32 mouse cellular contexts compared by ENCODE assay signal in genomic region chr11:67532728-67533127, GRCm38 (mm10).
DNase-seq lines count a peak whose midpoint lies in the region; ATAC-seq lines count a peak whose summit lies in the region.
"Had no signal": no experiment of that assay in that cellular context is flagged by ENCODE, and none has a peak within 500 bp of the region (broad histone marks: within the 10 kb centered on the region; RNA-seq: fewer than 3 reads in every experiment).

No protein-coding gene starts in this region.

- H3K4me3 ChIP-seq in heart, embryonic 12.5 days: no peak overlapping the region
- H3K4me3 ChIP-seq in lung, embryonic 16.5 days (ENCODE audit: low read length): no peak overlapping the region
- no peak overlapping the region for H3K4me3 ChIP-seq in stomach, embryonic 16.5 days (replicated peaks; ENCODE audit: low read length)
- H3K4me3 ChIP-seq: embryonic facial prominence, embryonic 10.5 days; embryonic facial prominence, embryonic 15.5 days; forebrain, embryonic 12.5 days; hindbrain, embryonic 13.5 days; left cerebral cortex, adult 2 months; limb, embryonic 13.5 days; lung, embryonic 15.5 days; stomach, embryonic 15.5 days had no signal

- 54% methylated on average over 10 of the region's 10 CpGs for WGBS in heart, embryonic 12.5 days
- whole genome bisulfite sequencing in lung, embryonic 16.5 days: 52% methylated on average over 10 of the region's 10 CpGs
- 66% methylated on average over 10 of the region's 10 CpGs for WGBS in stomach, embryonic 16.5 days

- intact Hi-C loops in gastrocnemius, postnatal 36 days (cut with DNase I): no loop called here
- intact Hi-C loops in heart, postnatal 36 days (cut with DNase I): no loop called here

- peaks cover 30% of the 10 kb centered on the region for H3K4me1 ChIP-seq in heart, embryonic 12.5 days (replicated peaks)
- H3K4me1 ChIP-seq in lung, embryonic 16.5 days (replicated peaks; ENCODE audit: control insufficient read depth, insufficient read depth, low read length): peaks cover 8% of the 10 kb centered on the region
- H3K4me1 ChIP-seq in stomach, embryonic 16.5 days (ENCODE audit: control insufficient read depth, insufficient read depth, low read length): peaks cover 2% of the 10 kb centered on the region; the same call in 1 of the 2 replicates
- H3K4me1 ChIP-seq: forebrain, embryonic 12.5 days; hindbrain, embryonic 13.5 days had no signal

- no peaks in the 10 kb centered on the region for H3K9me3 ChIP-seq in heart, embryonic 12.5 days (replicated peaks)
- H3K9me3 ChIP-seq in lung, embryonic 16.5 days (ENCODE audit: control insufficient read depth, low read length): no peaks in the 10 kb centered on the region
- no peaks in the 10 kb centered on the region for H3K9me3 ChIP-seq in stomach, embryonic 16.5 days (replicated peaks; ENCODE audit: control insufficient read depth, low read length)
- H3K9me3 ChIP-seq: embryonic facial prominence, embryonic 10.5 days; embryonic facial prominence, embryonic 15.5 days; forebrain, embryonic 12.5 days; hindbrain, embryonic 13.5 days; limb, embryonic 13.5 days; lung, embryonic 15.5 days; stomach, embryonic 15.5 days had no signal

- ATAC-seq in heart, embryonic 12.5 days (ENCODE audit: insufficient number of reproducible peaks, low FRiP score): no peak
- no peak for ATAC-seq in lung, embryonic 16.5 days (ENCODE audit: low read depth)
- ATAC-seq in stomach, embryonic 16.5 days (ENCODE audit: insufficient read depth, low FRiP score): no peak
- ATAC-seq: forebrain, postnatal 0 days; intestine, postnatal 0 days; midbrain, embryonic 16.5 days; Patski had no signal

- no peaks in the 10 kb centered on the region for H3K36me3 ChIP-seq in heart, embryonic 12.5 days
- no peaks in the 10 kb centered on the region for H3K36me3 ChIP-seq in lung, embryonic 16.5 days (ENCODE audit: control insufficient read depth, insufficient read depth, low read length)
- no peaks in the 10 kb centered on the region for H3K36me3 ChIP-seq in stomach, embryonic 16.5 days (ENCODE audit: control insufficient read depth, insufficient read depth, low read length)
- H3K36me3 ChIP-seq: embryonic facial prominence, embryonic 10.5 days; embryonic facial prominence, embryonic 15.5 days; forebrain, embryonic 12.5 days; G1E; hindbrain, embryonic 13.5 days; limb, embryonic 13.5 days; lung, embryonic 15.5 days; stomach, embryonic 15.5 days had no signal

- no peaks in the 10 kb centered on the region for H3K27me3 ChIP-seq in heart, embryonic 12.5 days (replicated peaks)
- no peaks in the 10 kb centered on the region for H3K27me3 ChIP-seq in lung, embryonic 16.5 days (ENCODE audit: control insufficient read depth, insufficient read depth, low read depth, low read length)
- H3K27me3 ChIP-seq in stomach, embryonic 16.5 days (ENCODE audit: control insufficient read depth, insufficient read depth, low read length): no peaks in the 10 kb centered on the region
- H3K27me3 ChIP-seq: embryonic facial prominence, embryonic 15.5 days; forebrain, embryonic 12.5 days; hindbrain, embryonic 13.5 days; limb, embryonic 13.5 days; lung, embryonic 15.5 days; Patski; stomach, embryonic 15.5 days had no signal

- no peak overlapping the region for H3K4me2 ChIP-seq in heart, embryonic 12.5 days
- H3K4me2 ChIP-seq in lung, embryonic 16.5 days (ENCODE audit: low read depth, low read length): no peak overlapping the region
- H3K4me2 ChIP-seq in stomach, embryonic 16.5 days (ENCODE audit: low read depth, low read length): no peak overlapping the region
- H3K4me2 ChIP-seq: embryonic facial prominence, embryonic 15.5 days; forebrain, embryonic 12.5 days; hindbrain, embryonic 13.5 days; limb, embryonic 13.5 days; lung, embryonic 15.5 days; midbrain, embryonic 11.5 days; stomach, embryonic 15.5 days had no signal

- peak; percentile 37 for DNase-seq in gastrocnemius, adult 18-20 months (ENCODE audit: low spot score)
- no peak for DNase-seq in gastrocnemius, postnatal 36 days
- no peak for DNase-seq in heart, postnatal 36 days
- DNase-seq in lung, postnatal 14 days: no peak
- no peak for DNase-seq in layer of hippocampus, adult 8-10 months (ENCODE audit: low spot score in 2 of 2)
- DNase-seq: adrenal gland, postnatal 10 days; cerebellum, adult 8-10 months; cerebellum, postnatal 25 days; forebrain, postnatal 0 days; gastrocnemius, postnatal 25 days; kidney, adult 9 months; kidney, postnatal 14 days; right cerebral cortex, postnatal 25 days; thymus, adult 2 months; thymus, postnatal 36 days had no signal

- H3K27ac ChIP-seq in heart, embryonic 12.5 days (ENCODE audit: poor library complexity, severe bottlenecking): 0 out of 2 replicates have a peak overlapping the region, but pooled peaks have one; percentile 14
- H3K27ac ChIP-seq in lung, embryonic 16.5 days (ENCODE audit: low read length): peak overlapping the region; percentile 8; the same call in 1 of the 2 replicates
- H3K27ac ChIP-seq in stomach, embryonic 16.5 days (ENCODE audit: low read length): no peak overlapping the region; the same call in 1 of the 2 replicates
- H3K27ac ChIP-seq: embryonic facial prominence, embryonic 10.5 days; forebrain, embryonic 12.5 days; hindbrain, embryonic 13.5 days; left cerebral cortex, adult 2 months; limb, embryonic 13.5 days; liver, embryonic 14.5 days; stomach, embryonic 15.5 days had no signal

- no peak overlapping the region for H3K9ac ChIP-seq in heart, embryonic 12.5 days
- H3K9ac ChIP-seq in lung, embryonic 16.5 days (ENCODE audit: low read length): no peak overlapping the region
- H3K9ac ChIP-seq in stomach, embryonic 16.5 days (ENCODE audit: low read length): peak overlapping the region; percentile 10; the same call in 1 of the 2 replicates
- H3K9ac ChIP-seq: embryonic facial prominence, embryonic 15.5 days; forebrain, embryonic 12.5 days; forebrain, postnatal 0 days; hindbrain, embryonic 13.5 days; limb, embryonic 13.5 days; liver, embryonic 14.5 days; lung, embryonic 15.5 days; stomach, embryonic 15.5 days had no signal
